Mouse (Mus musculus): ENCODE measurements around the gene Timm10b. TPM values are rescaled to one million over a fixed set of nuclear protein-coding genes. Genes with fewer than 3 reads are reported as not detected.

Gene Timm10b
- polyA plus RNA-seq, 1 experiment from 2014 or later: 158 TPM

DNA sequence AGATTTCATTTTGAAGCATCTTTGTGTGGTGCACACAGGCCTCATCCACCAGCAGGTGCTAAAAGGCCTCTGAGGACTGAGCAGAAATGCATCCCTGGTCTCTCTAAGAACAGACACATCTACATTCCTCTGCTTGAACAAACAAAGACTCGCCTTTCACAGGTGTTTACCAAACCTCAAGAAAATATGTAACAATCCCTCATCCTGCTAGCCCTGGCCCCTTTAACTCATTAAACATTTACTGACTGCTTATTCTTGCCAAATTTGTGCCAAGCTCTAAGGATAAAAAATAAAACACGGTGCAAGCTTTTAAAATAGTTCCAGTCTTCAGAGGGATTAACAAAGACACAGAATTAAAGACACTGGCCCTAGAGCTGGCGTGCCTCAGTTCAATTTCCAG is 20.2 kb upstream of the Timm10b start:
- H3K27me3 ChIP-seq (ENCODE audit: control insufficient read depth, insufficient read depth, low read length): no peaks in the 10 kb centered on the region
- ATAC-seq (replicated peaks; ENCODE audit: extremely low read depth, insufficient read depth, low FRiP score): no peak
- H3K9me3 ChIP-seq (replicated peaks; ENCODE audit: control insufficient read depth, low read length): no peaks in the 10 kb centered on the region
- H3K36me3 ChIP-seq (ENCODE audit: control insufficient read depth, insufficient read depth): peaks cover 37% of the 10 kb centered on the region
- no peak overlapping the region for H3K27ac ChIP-seq (ENCODE audit: low read length)
- no peak overlapping the region for H3K4me2 ChIP-seq (ENCODE audit: low read depth, low read length)
- peaks cover 14% of the 10 kb centered on the region for H3K4me1 ChIP-seq (ENCODE audit: control insufficient read depth, insufficient read depth, low read length)
- WGBS: 80% methylated on average over 3 of the region's 3 CpGs
- no peak overlapping the region for H3K4me3 ChIP-seq (ENCODE audit: low read length)
- no peak overlapping the region for H3K9ac ChIP-seq (ENCODE audit: low read length)

DNA sequence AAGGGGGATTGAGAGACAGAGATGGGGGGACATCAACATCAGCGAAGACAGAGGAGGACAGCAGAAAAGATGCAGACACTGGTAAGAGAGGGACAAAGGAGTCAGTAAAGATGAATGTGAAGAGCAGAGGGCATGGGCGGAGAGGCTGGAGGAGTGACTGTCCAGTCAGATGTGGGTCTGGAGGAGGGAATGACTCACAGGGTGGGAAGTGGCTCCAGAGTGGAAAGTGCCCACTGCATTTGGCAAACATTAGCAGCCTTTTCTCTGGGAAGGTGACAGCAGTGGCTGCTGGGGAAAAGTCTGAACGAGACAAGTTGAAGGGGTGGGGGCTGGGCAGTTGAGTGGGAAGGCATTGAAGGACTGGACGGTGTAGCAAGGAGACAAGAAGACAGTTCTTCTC is 18.8 kb upstream of the Timm10b start:
- 67% methylated on average over 4 of the region's 4 CpGs for WGBS
- Histone ChIP-seq H3K9ac (ENCODE audit: low read length) (no peak overlapping the region), H3K4me1 (ENCODE audit: control insufficient read depth, insufficient read depth, low read length) (peaks cover 9% of the 10 kb centered on the region), H3K4me3 (ENCODE audit: low read length) (no peak overlapping the region), H3K36me3 (ENCODE audit: control insufficient read depth, insufficient read depth) (peaks cover 35% of the 10 kb centered on the region), H3K27ac (ENCODE audit: low read length) (no peak overlapping the region), H3K9me3 (replicated peaks; ENCODE audit: control insufficient read depth, low read length) (no peaks in the 10 kb centered on the region), H3K4me2 (ENCODE audit: low read depth, low read length) (no peak overlapping the region), H3K27me3 (ENCODE audit: control insufficient read depth, insufficient read depth, low read length) (no peaks in the 10 kb centered on the region)
- ATAC-seq (replicated peaks; ENCODE audit: extremely low read depth, insufficient read depth, low FRiP score): no peak

DNA sequence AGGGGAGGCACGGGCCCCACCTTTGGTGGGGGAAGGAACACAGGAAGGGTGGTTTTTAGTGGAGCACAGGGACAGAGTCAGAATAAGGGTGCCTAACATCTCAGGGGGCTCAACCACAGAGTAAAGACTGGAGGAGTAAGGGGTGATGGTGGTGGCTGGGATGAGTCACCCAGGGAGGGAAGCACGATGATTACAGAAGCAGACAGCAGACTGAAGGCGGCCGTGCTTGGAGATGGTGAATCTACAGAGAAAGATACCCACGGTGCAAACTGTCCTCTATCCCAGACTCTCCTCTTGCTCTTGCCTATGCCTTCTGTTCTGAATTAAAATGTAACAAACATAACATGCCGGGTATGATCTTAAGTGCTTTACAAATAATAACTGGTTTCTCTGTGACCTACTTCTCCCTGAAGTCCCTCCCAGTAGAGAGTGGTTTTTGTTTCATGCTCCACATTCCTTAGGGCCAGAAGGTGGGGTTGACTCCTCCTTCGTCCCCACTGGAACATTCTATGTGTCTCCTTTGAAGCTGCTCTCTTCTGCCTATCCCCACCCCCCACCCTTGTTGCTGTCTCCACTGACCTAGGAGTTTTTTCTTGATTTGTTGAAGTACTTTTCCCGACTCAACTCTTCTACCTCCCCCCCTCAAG is 18.1 kb upstream of the Timm10b start:
- H3K4me3 ChIP-seq (ENCODE audit: low read length): no peak overlapping the region
- peaks cover 5% of the 10 kb centered on the region for H3K4me1 ChIP-seq (ENCODE audit: control insufficient read depth, insufficient read depth, low read length)
- H3K9me3 ChIP-seq (replicated peaks; ENCODE audit: control insufficient read depth, low read length): no peaks in the 10 kb centered on the region
- no peaks in the 10 kb centered on the region for H3K27me3 ChIP-seq (ENCODE audit: control insufficient read depth, insufficient read depth, low read length)
- no peak overlapping the region for H3K27ac ChIP-seq (ENCODE audit: low read length)
- WGBS: 66% methylated on average over 8 of the region's 8 CpGs
- H3K36me3 ChIP-seq (ENCODE audit: control insufficient read depth, insufficient read depth): peaks cover 32% of the 10 kb centered on the region
- H3K9ac ChIP-seq (ENCODE audit: low read length): no peak overlapping the region
- ATAC-seq (replicated peaks; ENCODE audit: extremely low read depth, insufficient read depth, low FRiP score): no peak
- H3K4me2 ChIP-seq (ENCODE audit: low read depth, low read length): no peak overlapping the region

DNA sequence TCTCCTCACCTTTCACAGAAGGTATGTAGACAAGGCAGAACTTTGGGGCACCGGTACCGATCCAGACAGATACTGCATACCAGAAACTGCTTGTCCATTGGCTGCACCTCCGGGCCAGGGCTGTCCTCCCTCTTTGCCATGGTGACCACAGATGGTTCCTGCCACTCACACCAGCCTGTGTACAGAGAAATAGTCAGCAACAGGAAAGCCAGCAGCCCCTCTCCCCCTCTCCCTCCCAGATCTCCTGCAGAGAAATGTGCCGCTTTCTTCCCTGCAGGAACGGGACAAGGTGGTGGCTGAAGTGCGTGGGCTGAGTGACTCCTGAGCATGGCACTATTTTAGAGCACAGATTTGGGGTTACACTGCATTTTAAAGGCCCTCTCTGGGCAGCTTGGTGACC is 14.5 kb upstream of the Timm10b start:
- Histone ChIP-seq H3K4me1 (ENCODE audit: control insufficient read depth, insufficient read depth, low read length) (peaks cover 19% of the 10 kb centered on the region), H3K27ac (ENCODE audit: low read length) (no peak overlapping the region), H3K9me3 (replicated peaks; ENCODE audit: control insufficient read depth, low read length) (no peaks in the 10 kb centered on the region), H3K4me2 (ENCODE audit: low read depth, low read length) (no peak overlapping the region), H3K9ac (ENCODE audit: low read length) (no peak overlapping the region), H3K27me3 (ENCODE audit: control insufficient read depth, insufficient read depth, low read length) (no peaks in the 10 kb centered on the region), H3K4me3 (ENCODE audit: low read length) (no peak overlapping the region), H3K36me3 (ENCODE audit: control insufficient read depth, insufficient read depth) (peaks cover 14% of the 10 kb centered on the region)
- ATAC-seq (replicated peaks; ENCODE audit: extremely low read depth, insufficient read depth, low FRiP score): no peak
- 58% methylated on average over 6 of the region's 6 CpGs for WGBS

DNA sequence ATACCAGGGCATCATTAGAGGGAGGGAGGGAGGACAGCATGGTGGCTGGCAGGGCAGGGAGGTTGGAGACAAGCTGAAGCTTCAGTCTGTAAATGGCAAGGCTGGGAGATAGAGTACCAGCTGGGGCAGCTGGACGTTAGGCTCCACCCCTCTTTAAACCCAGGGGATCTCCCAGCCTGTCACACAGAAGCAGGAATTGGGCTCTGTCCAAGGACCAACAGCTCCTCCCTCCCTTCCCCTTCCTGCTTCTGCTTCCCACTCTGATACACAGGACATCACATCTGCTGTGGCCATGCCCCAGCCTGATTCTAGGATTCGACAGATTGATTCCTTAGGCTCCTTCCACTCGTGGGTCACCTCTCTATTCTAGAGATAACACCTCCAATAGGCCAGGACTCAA is 11.2 kb upstream of the Timm10b start:
- H3K4me2 ChIP-seq (ENCODE audit: low read depth, low read length): no peak overlapping the region
- H3K4me1 ChIP-seq (ENCODE audit: control insufficient read depth, insufficient read depth, low read length): peaks cover 27% of the 10 kb centered on the region
- no peak overlapping the region for H3K4me3 ChIP-seq (ENCODE audit: low read length)
- peak; percentile 61 for ATAC-seq (replicated peaks; ENCODE audit: extremely low read depth, insufficient read depth, low FRiP score)
- 11% methylated on average over 3 of the region's 3 CpGs for WGBS
- H3K36me3 ChIP-seq (ENCODE audit: control insufficient read depth, insufficient read depth): peaks cover 8% of the 10 kb centered on the region
- no peak overlapping the region for H3K9ac ChIP-seq (ENCODE audit: low read length)
- no peaks in the 10 kb centered on the region for H3K27me3 ChIP-seq (ENCODE audit: control insufficient read depth, insufficient read depth, low read length)
- H3K27ac ChIP-seq (ENCODE audit: low read length): peak overlapping the region; percentile 60
- H3K9me3 ChIP-seq (replicated peaks; ENCODE audit: control insufficient read depth, low read length): no peaks in the 10 kb centered on the region

DNA sequence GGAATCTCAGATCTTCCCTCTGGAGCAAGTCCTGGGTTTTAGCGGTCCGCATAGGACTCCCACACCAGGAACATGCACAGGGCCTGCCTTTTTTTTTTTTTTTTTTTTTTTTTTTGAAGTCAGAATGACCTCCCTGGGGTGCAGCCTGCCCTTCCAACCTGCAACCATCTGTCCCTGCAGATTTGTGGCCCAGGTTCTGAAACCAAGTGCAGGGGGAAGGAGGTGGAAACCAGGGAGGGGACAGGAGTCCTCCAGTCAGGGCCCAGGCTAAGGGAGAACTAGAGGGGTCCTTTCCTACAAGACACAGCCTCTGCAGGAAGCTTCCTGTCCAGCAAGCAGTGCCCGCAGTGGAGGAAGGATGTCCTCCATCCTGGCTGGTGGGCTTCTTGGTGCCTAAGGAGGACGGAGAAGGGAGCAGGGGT is 7.3 kb upstream of the Timm10b start:
- ATAC-seq (replicated peaks; ENCODE audit: extremely low read depth, insufficient read depth, low FRiP score): no peak
- no peaks in the 10 kb centered on the region for H3K27me3 ChIP-seq (ENCODE audit: control insufficient read depth, insufficient read depth, low read length)
- peak overlapping the region; percentile 90 for H3K4me3 ChIP-seq (ENCODE audit: low read length)
- peak overlapping the region; percentile 93 for H3K4me2 ChIP-seq (ENCODE audit: low read depth, low read length)
- H3K9ac ChIP-seq (ENCODE audit: low read length): peak overlapping the region; percentile 95
- H3K36me3 ChIP-seq (ENCODE audit: control insufficient read depth, insufficient read depth): peaks cover 20% of the 10 kb centered on the region
- 11% methylated on average over 4 of the region's 4 CpGs for WGBS
- H3K4me1 ChIP-seq (ENCODE audit: control insufficient read depth, insufficient read depth, low read length): peaks cover 36% of the 10 kb centered on the region
- no peaks in the 10 kb centered on the region for H3K9me3 ChIP-seq (replicated peaks; ENCODE audit: control insufficient read depth, low read length)
- H3K27ac ChIP-seq (ENCODE audit: low read length): peak overlapping the region; percentile 59

DNA sequence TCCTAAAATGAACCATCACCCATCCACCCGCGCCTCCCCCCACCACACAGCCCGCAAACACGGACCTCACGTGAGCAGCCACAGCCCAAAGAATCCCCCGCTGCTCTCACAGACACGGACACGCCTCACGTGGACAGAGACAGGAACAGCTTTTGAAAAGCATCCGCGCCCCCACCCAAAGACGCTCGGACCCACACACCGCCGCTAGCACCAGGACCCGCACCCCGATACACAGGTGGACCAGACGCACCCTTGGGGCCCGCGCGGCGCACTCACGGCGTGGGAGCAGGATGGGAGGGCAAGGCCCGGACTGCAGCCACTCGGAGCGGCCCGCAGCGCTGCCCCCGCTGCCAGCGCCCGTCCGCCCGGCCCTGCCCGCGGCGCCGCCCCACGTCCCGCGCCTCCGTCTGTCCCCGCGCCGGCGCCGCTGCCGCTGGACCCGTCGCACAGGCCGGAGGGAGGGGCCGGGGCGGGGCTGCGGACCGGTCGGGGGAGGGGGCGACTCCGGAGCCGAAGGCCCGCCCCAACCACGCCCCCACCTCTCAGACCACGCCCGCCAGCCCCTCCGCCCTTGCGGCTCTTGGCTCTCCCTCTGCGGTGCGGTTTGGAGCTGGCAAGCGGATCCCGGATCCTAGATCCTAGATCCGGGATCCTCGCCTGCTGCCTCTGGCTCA is 6.6 kb upstream of the Timm10b start, which contains the start of gene Trim3:
Gene Trim3, minus strand, starts transcription at position 445 of the 674 bp plus-strand sequence.
- Histone ChIP-seq H3K9ac (ENCODE audit: low read length) (peak within 1 kb of the TSS; percentile 95), H3K4me2 (ENCODE audit: low read depth, low read length) (peak within 1 kb of the TSS; percentile 93), H3K27ac (ENCODE audit: low read length) (peak within 1 kb of the TSS; percentile 74), H3K9me3 (replicated peaks; ENCODE audit: control insufficient read depth, low read length) (no peaks in the 10 kb centered on the region), H3K36me3 (ENCODE audit: control insufficient read depth, insufficient read depth) (peaks cover 25% of the 10 kb centered on the region), H3K27me3 (ENCODE audit: control insufficient read depth, insufficient read depth, low read length) (no peaks in the 10 kb centered on the region), H3K4me3 (ENCODE audit: low read length) (peak within 1 kb of the TSS; percentile 90), H3K4me1 (ENCODE audit: control insufficient read depth, insufficient read depth, low read length) (peaks cover 34% of the 10 kb centered on the region)
- under 1% methylated on average over 68 of the region's 71 CpGs for WGBS
- peak; percentile 93 for ATAC-seq (replicated peaks; ENCODE audit: extremely low read depth, insufficient read depth, low FRiP score)

DNA sequence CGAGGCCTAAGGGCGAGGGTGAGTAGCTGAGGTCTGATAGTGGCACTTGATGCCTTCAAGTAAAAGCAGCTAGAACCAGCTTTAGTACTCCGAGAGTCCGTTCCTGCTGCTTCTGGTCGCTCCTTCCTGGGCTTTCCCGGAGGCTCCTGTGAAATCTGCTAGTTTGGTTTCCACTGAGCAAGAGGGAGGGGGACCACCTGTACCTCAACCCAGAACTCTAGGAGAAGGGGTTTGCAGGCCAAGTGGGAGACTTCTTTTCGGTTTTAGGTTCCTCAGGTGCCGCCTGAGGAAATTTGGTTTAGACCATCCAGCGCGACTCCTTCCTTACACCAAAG is 6.1 kb upstream of the Timm10b start:
- Histone ChIP-seq H3K27ac (ENCODE audit: low read length) (peak overlapping the region; percentile 36; the same call in 1 of the 2 replicates), H3K9me3 (replicated peaks; ENCODE audit: control insufficient read depth, low read length) (no peaks in the 10 kb centered on the region), H3K27me3 (ENCODE audit: control insufficient read depth, insufficient read depth, low read length) (no peaks in the 10 kb centered on the region), H3K36me3 (ENCODE audit: control insufficient read depth, insufficient read depth) (peaks cover 25% of the 10 kb centered on the region), H3K4me1 (ENCODE audit: control insufficient read depth, insufficient read depth, low read length) (peaks cover 30% of the 10 kb centered on the region), H3K4me2 (ENCODE audit: low read depth, low read length) (peak overlapping the region; percentile 93), H3K9ac (ENCODE audit: low read length) (peak overlapping the region; percentile 80), H3K4me3 (ENCODE audit: low read length) (peak overlapping the region; percentile 90)
- ATAC-seq (replicated peaks; ENCODE audit: extremely low read depth, insufficient read depth, low FRiP score): no peak
- 7% methylated on average over 10 of the region's 10 CpGs for WGBS

DNA sequence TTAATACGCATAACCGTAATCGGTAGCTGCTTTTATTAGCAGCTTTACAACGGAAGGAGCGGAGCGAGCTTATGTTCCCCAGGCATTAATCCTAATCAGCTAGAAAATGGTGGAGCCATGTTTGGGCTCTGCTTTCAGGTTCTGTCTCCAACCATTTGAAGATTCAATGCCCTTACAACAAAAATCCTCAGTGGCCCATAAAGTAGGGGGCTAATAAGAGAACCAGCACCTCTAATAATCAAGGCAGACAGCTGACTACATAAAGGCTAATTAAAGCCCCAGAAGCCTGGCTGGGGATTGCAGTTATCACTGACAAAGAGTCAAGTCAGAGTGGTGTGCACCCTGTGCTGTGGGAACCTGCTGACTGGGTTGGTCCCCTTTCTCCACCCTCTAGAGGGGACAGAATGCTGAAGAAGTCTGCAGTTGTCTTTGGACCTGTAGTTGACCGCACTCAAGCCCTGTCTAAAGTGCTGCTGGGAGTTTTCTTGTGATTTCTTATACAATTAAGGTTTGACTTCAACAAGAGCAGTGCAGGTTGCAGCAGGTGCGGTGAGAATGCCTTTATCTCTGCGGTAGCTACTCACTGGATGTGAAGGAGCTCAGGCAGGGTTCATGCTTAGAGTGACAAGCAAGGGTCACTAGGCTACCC is 5.5 kb upstream of the Timm10b start:
- Histone ChIP-seq H3K9ac (ENCODE audit: low read length) (peak overlapping the region; percentile 80), H3K4me3 (ENCODE audit: low read length) (peak overlapping the region; percentile 90), H3K27ac (ENCODE audit: low read length) (no peak overlapping the region; the same call in 1 of the 2 replicates), H3K27me3 (ENCODE audit: control insufficient read depth, insufficient read depth, low read length) (no peaks in the 10 kb centered on the region), H3K9me3 (replicated peaks; ENCODE audit: control insufficient read depth, low read length) (no peaks in the 10 kb centered on the region), H3K4me2 (ENCODE audit: low read depth, low read length) (peak overlapping the region; percentile 93), H3K36me3 (ENCODE audit: control insufficient read depth, insufficient read depth) (peaks cover 25% of the 10 kb centered on the region), H3K4me1 (ENCODE audit: control insufficient read depth, insufficient read depth, low read length) (peaks cover 31% of the 10 kb centered on the region)
- ATAC-seq (replicated peaks; ENCODE audit: extremely low read depth, insufficient read depth, low FRiP score): no peak
- WGBS: 53% methylated on average over 9 of the region's 9 CpGs
